Comparison of ENCODE assay signal across 18 mouse cellular contexts in genomic region chr6:48648779-48649178, GRCm38 (mm10). TPM values are rescaled to one million over a fixed set of nuclear protein-coding genes. Genes with fewer than 3 reads are reported as not detected.
DNase-seq lines count a peak whose midpoint lies in the region; TF ChIP-seq lines count a peak whose summit lies in the region.
"Had no signal": no experiment of that assay in that cellular context is flagged by ENCODE, and none has a peak within 500 bp of the region (broad histone marks: within the 10 kb centered on the region; RNA-seq: fewer than 3 reads in every experiment).

No protein-coding gene starts in this region.

- no peak overlapping the region for H3K4me3 ChIP-seq in kidney, adult 2 months (ENCODE audit: insufficient read depth, low read depth, low read length)
- H3K4me3 ChIP-seq: embryonic facial prominence, embryonic 12.5 days; heart, embryonic 12.5 days; hindbrain, embryonic 12.5 days had no signal

- no peak for TF ChIP-seq POLR2A in kidney, adult 2 months (IDR thresholded peaks at IDR 0.05; ENCODE audit: low read depth, low read length)

- WGBS in kidney, adult 2 months: 77% methylated on average over 4 of the region's 4 CpGs

- TF ChIP-seq CTCF in kidney, adult 2 months (conservative IDR thresholded peaks at IDR 0.05; ENCODE audit: insufficient read depth, insufficient read length, low read depth, low read length): no peak

- H3K36me3 ChIP-seq in kidney, adult 2 months (ENCODE audit: control insufficient read depth, insufficient read depth, low read length): no peaks in the 10 kb centered on the region; the same call in 1 of the 2 replicates
- H3K36me3 ChIP-seq: embryonic facial prominence, embryonic 12.5 days; G1E; heart, embryonic 12.5 days; hindbrain, embryonic 12.5 days had no signal

- H3K27ac ChIP-seq in kidney, adult 2 months (ENCODE audit: insufficient read depth, low read depth, low read length): no peak overlapping the region
- H3K27ac ChIP-seq: embryonic facial prominence, embryonic 12.5 days; hindbrain, embryonic 12.5 days had no signal

- no peaks in the 10 kb centered on the region for H3K27me3 ChIP-seq in kidney, adult 2 months (replicated peaks; ENCODE audit: control insufficient read depth, insufficient read depth, low read length)
- H3K27me3 ChIP-seq: embryonic facial prominence, embryonic 12.5 days; heart, embryonic 12.5 days; hindbrain, embryonic 12.5 days had no signal

- H3K4me1 ChIP-seq in kidney, adult 2 months (ENCODE audit: control insufficient read depth, insufficient read depth, low read length): peaks cover 10% of the 10 kb centered on the region
- H3K4me1 ChIP-seq: embryonic facial prominence, embryonic 12.5 days; hindbrain, embryonic 12.5 days had no signal

- DNase-seq in kidney, adult 2 months: peak; percentile 80
- no peak for DNase-seq in kidney, adult 18-20 months
- DNase-seq in kidney, postnatal 36 days: peak; percentile 43 to 68
- no peak for DNase-seq in kidney, postnatal 10 days
- peak; percentile 5 for DNase-seq in thymus, postnatal 4 days
- no peak for DNase-seq in thymus, postnatal 0 days (ENCODE audit: low spot score)
- DNase-seq in MN1 (ENCODE audit: low spot score): no peak
- DNase-seq: adrenal gland, postnatal 10 days; cerebellum, adult 11-12 months; cerebellum, adult 9-10 months; cerebellum, postnatal 25 days; gastrocnemius, postnatal 10 days; heart, adult 2 months; heart, postnatal 36 days had no signal

RNA-seq across cellular contexts. Expression of gene Gimap8, which starts 1.7 kb away (rescaled TPM):
- 6.1 and 9.1 TPM in 2 replicates for polyA plus RNA-seq in kidney, adult 2 months (2012; rRNA removed)
- 11.8 and 12.8 TPM in 2 replicates for polyA plus RNA-seq in thymus, postnatal 0 days (2015; fragmentation: Nextera tagmentation; extraction: Ambion mirVana)
- polyA plus RNA-seq: G1E had no signal

RNA-seq across cellular contexts. Expression of gene AI854703, which starts 22.2 kb away (rescaled TPM):
- polyA plus RNA-seq in kidney, adult 2 months (2012; rRNA removed): 30.9 and 37.4 TPM in 2 replicates
- polyA plus RNA-seq in thymus, postnatal 0 days (2015; fragmentation: Nextera tagmentation; extraction: Ambion mirVana): 2.0 and 2.3 TPM in 2 replicates
- polyA plus RNA-seq: G1E had no signal

RNA-seq across cellular contexts. Expression of gene Gimap9, which starts 27.1 kb away (rescaled TPM):
- 6.8 and 10.1 TPM in 2 replicates for polyA plus RNA-seq in kidney, adult 2 months (2012; rRNA removed)
- polyA plus RNA-seq in thymus, postnatal 0 days (2015; fragmentation: Nextera tagmentation; extraction: Ambion mirVana): 164 and 172 TPM in 2 replicates

RNA-seq across cellular contexts. Expression of gene Gimap4, which starts 35.6 kb away (rescaled TPM):
- polyA plus RNA-seq in kidney, adult 2 months (2012; rRNA removed): 27.5 and 44.3 TPM in 2 replicates
- polyA plus RNA-seq in thymus, postnatal 0 days (2015; fragmentation: Nextera tagmentation; extraction: Ambion mirVana): 33.0 and 34.3 TPM in 2 replicates
- polyA plus RNA-seq: G1E had no signal

RNA-seq across cellular contexts. Expression of gene Zfp775, which starts 46.9 kb away (rescaled TPM):
- 4.3 and 6.1 TPM in 2 replicates for polyA plus RNA-seq in kidney, adult 2 months (2012; rRNA removed)
- polyA plus RNA-seq in thymus, postnatal 0 days (2015; fragmentation: Nextera tagmentation; extraction: Ambion mirVana): 6.8 and 6.9 TPM in 2 replicates
- polyA plus RNA-seq: G1E had no signal

Comparison
In these comparisons a context has a peak if more than half of its experiments do, and no peak if none do; other contexts are left out.
1. DNase-seq: peak in kidney, adult 2 months (single experiment), kidney, postnatal 36 days (2 of 2) and thymus, postnatal 4 days (single experiment); none in kidney, adult 18-20 months (single experiment), kidney, postnatal 10 days (single experiment), thymus, postnatal 0 days (single experiment) and MN1 (single experiment).
2. RNA of gene Gimap9, which starts 27.1 kb away (polyA plus RNA-seq): 164 to 172 TPM in thymus, postnatal 0 days; 6.8 to 10.1 TPM in kidney, adult 2 months; every median in the first group is over 10 times any median in the second.